Mouse (Mus musculus) small intestine, adult 2 months (tissue): ENCODE results near the gene Ncapd3.

ENCODE experiments used
- CTCF ChIP-seq: fragments of 200-500 bp; IDR thresholded peaks from 2 replicates; pipeline ENCODE4 v1.5.1; 2012; ENCODE audit warnings: low read depth, mild to moderate bottlenecking, control low read depth, inconsistent platforms, low read length, moderate library complexity, mixed read lengths; ENCODE audit not compliant: insufficient replicate concordance, insufficient read length; ENCODE audit errors: extremely low read depth
- POLR2A ChIP-seq: fragments of 200-500 bp; IDR thresholded peaks from 2 replicates; pipeline ENCODE4 v1.6.1; 2012; ENCODE audit warnings: low read depth, mild to moderate bottlenecking, control low read depth, inconsistent platforms, low read length, moderate library complexity

- no peak for TF ChIP-seq CTCF
- no peak for TF ChIP-seq POLR2A
These were observed 28.4 kb downstream of the Ncapd3 start for GRCm38 (mm10) chr9:27058341-27058740.
